Mouse (Mus musculus) testis, adult 10 weeks (tissue): ENCODE measurements around the gene Bex3. TPM values are rescaled to one million over a fixed set of nuclear protein-coding genes. Genes with fewer than 3 reads are reported as not detected.

Source experiments
- polyA plus RNA-seq: library from polyadenylated mRNA; stranded (reverse); fragments of 350-450 nt; fragmentation: Illumina TruSeq; extraction: RNeasy Lipid Tissue Mini Kit (QIAGEN cat#74804); gene quantifications from one replicate; pipeline ENCODE4 v1.2.3, GENCODE M21; 2014; ENCODE audit warnings: low read depth, low replicate concordance

Gene Bex3
- polyA plus RNA-seq: 8.1 TPM

GRCm38 (mm10) chrX:136269743-136270392 is at the start of gene Bex3:
Bex3 (plus strand) TSS chrX:136270253.

GRCm38 (mm10) chrX:136244574-136245229 is 25.4 kb upstream of the Bex3 start, which contains the start of gene Tceal9:
Tceal9 (plus strand) TSS chrX:136245079.

Other genes starting within 250 kb of the Bex3 start
- gene Arxes1, start 236.9 kb upstream of the Bex3 start, polyA plus RNA-seq: 1.3 TPM
- gene Bex2, start 202.0 kb upstream of the Bex3 start, polyA plus RNA-seq: 2.3 TPM
- 151 TPM for gene Nxf3, start 185.0 kb upstream of the Bex3 start, polyA plus RNA-seq
- 69.4 TPM for gene Bex4, start 131.3 kb upstream of the Bex3 start, polyA plus RNA-seq
- 39.1 TPM for gene Tceal8, start 97.9 kb upstream of the Bex3 start, polyA plus RNA-seq
- not detected for gene Tceal5, start 66.4 kb upstream of the Bex3 start, polyA plus RNA-seq
- gene Tceal7, start 55.5 kb upstream of the Bex3 start, polyA plus RNA-seq: not detected
- 1.3 TPM for gene Bex1, start 54.7 kb upstream of the Bex3 start, polyA plus RNA-seq
- gene Tceal9, start 25.2 kb upstream of the Bex3 start, polyA plus RNA-seq: 97.0 TPM
- gene Kir3dl1, start 247.7 kb downstream of the Bex3 start, polyA plus RNA-seq: not detected